Mouse (Mus musculus): ENCODE data around the gene Hipk3.

DNA sequence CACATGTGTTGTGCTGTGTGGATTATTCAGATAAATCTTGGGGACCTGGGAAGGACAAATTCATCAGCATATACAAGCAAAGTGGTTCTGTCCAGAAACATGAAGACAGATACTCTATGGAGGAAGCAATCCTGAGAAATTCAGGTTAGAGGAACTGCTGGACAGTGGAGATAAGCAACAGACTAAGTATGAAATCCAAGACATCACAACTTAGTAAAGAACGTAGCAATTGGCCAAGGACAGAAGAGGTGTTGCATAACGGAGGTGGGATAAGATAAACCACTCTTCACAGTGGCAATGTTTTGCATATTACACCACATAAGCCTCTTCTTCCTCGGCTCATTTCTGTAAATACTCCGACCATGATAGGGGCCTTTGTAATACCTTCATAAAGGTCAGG, 73.4 kb downstream of the Hipk3 start:
- TF ChIP-seq TAL1 (IDR thresholded peaks at IDR 0.05; ENCODE audit: low read length) (no peak), GATA1 (IDR thresholded peaks at IDR 0.05; ENCODE audit: low read length) (no peak)

Data from erythroblast, embryonic 14.5 days (primary cell).